Mouse (Mus musculus) midbrain, embryonic 15.5 days (tissue): ENCODE measurements around the gene Trp53i11. TPM values are rescaled to one million over a fixed set of nuclear protein-coding genes. Genes with fewer than 3 reads are reported as not detected.

Source experiments
- ATAC-seq: fragments of 200-750 bp; cut with Nextera tagmentation; replicated peaks from 2 replicates; pipeline ENCODE4 v1.8.0; 2017; ENCODE audit warnings: moderate TSS enrichment
- H3K27ac ChIP-seq: fragments of 300-500 bp; sonication (generic); 2 replicates; pipeline ENCODE4 v1.5.1; 2015; ENCODE audit warnings: mild to moderate bottlenecking, inconsistent platforms
- H3K27me3 ChIP-seq: fragments of 300-500 bp; sonication (generic); replicated peaks from 2 replicates; pipeline ENCODE4 v1.6.1; 2015; ENCODE audit warnings: inconsistent platforms
- H3K36me3 ChIP-seq: fragments of 300-500 bp; sonication (generic); replicated peaks from 2 replicates; pipeline ENCODE4 v1.6.1; 2015; ENCODE audit warnings: inconsistent platforms
- H3K4me1 ChIP-seq: fragments of 300-500 bp; sonication (generic); 2 replicates; pipeline ENCODE4 v1.6.1; 2015; ENCODE audit warnings: inconsistent platforms
- H3K4me2 ChIP-seq: fragments of 300-500 bp; sonication (generic); 2 replicates; pipeline ENCODE4 v1.6.1; 2015; ENCODE audit warnings: inconsistent platforms, mild to moderate bottlenecking, moderate library complexity
- H3K4me3 ChIP-seq: fragments of 300-500 bp; sonication (generic); 2 replicates; pipeline ENCODE4 v1.5.1; 2015; ENCODE audit warnings: mild to moderate bottlenecking, inconsistent platforms
- H3K9ac ChIP-seq: fragments of 300-500 bp; sonication (generic); 2 replicates; pipeline ENCODE4 v1.6.1; 2015; ENCODE audit warnings: mild to moderate bottlenecking, inconsistent platforms
- H3K9me3 ChIP-seq: fragments of 300-500 bp; sonication (generic); 2 replicates; pipeline ENCODE4 v1.6.1; 2016; ENCODE audit warnings: inconsistent platforms
- WGBS: fragments of 180-500 bp; shearing (Covaris S2); methylation state at CpG from one replicate; pipeline ENCODE4 v1.1.7; 2015; ENCODE audit warnings: mixed read lengths; 5-methylcytosine and 5-hydroxymethylcytosine counted together
- polyA plus RNA-seq: library from polyadenylated mRNA; unstranded; fragments of >200 nt; fragmentation: Nextera tagmentation; extraction: Ambion mirVana; gene quantifications from 2 replicates; pipeline ENCODE4 v1.2.1, GENCODE M21; 2015

The Trp53i11 gene
- polyA plus RNA-seq, 1 experiment from 2014 or later, result 128 TPM

GRCm38 (mm10) chr2:93206126-93206525 lies 18.8 kb downstream of the Trp53i11 start:
- WGBS, result 100% methylated on average over 1 of the region's 1 CpGs
- H3K36me3 ChIP-seq, result no peaks in the 10 kb centered on the region
- H3K4me2 ChIP-seq, result no peak overlapping the region
- no peak overlapping the region for H3K27ac ChIP-seq
- ATAC-seq, result no peak
- no peak overlapping the region for H3K4me3 ChIP-seq
- H3K9me3 ChIP-seq, result no peaks in the 10 kb centered on the region
- no peak overlapping the region for H3K9ac ChIP-seq
- H3K27me3 ChIP-seq, result no peaks in the 10 kb centered on the region
- no peaks in the 10 kb centered on the region for H3K4me1 ChIP-seq

GRCm38 (mm10) chr2:93212386-93212785 lies 25.0 kb downstream of the Trp53i11 start:
- Histone ChIP-seq H3K27me3 (no peaks in the 10 kb centered on the region), H3K4me2 (no peak overlapping the region), H3K4me1 (peaks cover 3% of the 10 kb centered on the region), H3K27ac (no peak overlapping the region), H3K9ac (no peak overlapping the region), H3K4me3 (no peak overlapping the region), H3K9me3 (no peaks in the 10 kb centered on the region), H3K36me3 (no peaks in the 10 kb centered on the region)
- no peak for ATAC-seq
- 76% methylated on average over 2 of the region's 2 CpGs for WGBS

GRCm38 (mm10) chr2:93212865-93213264 lies 25.5 kb downstream of the Trp53i11 start:
- 96% methylated on average over 2 of the region's 2 CpGs for WGBS
- no peak for ATAC-seq
- Histone ChIP-seq H3K4me2 (no peak overlapping the region), H3K27me3 (no peaks in the 10 kb centered on the region), H3K4me1 (peaks cover 8% of the 10 kb centered on the region), H3K9ac (no peak overlapping the region), H3K9me3 (no peaks in the 10 kb centered on the region), H3K36me3 (no peaks in the 10 kb centered on the region), H3K4me3 (no peak overlapping the region), H3K27ac (no peak overlapping the region)

GRCm38 (mm10) chr2:93214192-93214591 lies 26.8 kb downstream of the Trp53i11 start:
- H3K4me3 ChIP-seq, result no peak overlapping the region
- ATAC-seq, result no peak
- H3K4me2 ChIP-seq, result no peak overlapping the region
- H3K4me1 ChIP-seq, result peaks cover 10% of the 10 kb centered on the region
- H3K27me3 ChIP-seq, result no peaks in the 10 kb centered on the region
- no peaks in the 10 kb centered on the region for H3K9me3 ChIP-seq
- no peak overlapping the region for H3K9ac ChIP-seq
- WGBS, result 78% methylated on average over 1 of the region's 1 CpGs
- no peak overlapping the region for H3K27ac ChIP-seq
- no peaks in the 10 kb centered on the region for H3K36me3 ChIP-seq

- no peaks in the 10 kb centered on the region for H3K9me3 ChIP-seq
- H3K9ac ChIP-seq, result no peak overlapping the region
- H3K27ac ChIP-seq, result no peak overlapping the region
- H3K36me3 ChIP-seq, result no peaks in the 10 kb centered on the region
- H3K4me2 ChIP-seq, result no peak overlapping the region
- ATAC-seq, result no peak
- no peaks in the 10 kb centered on the region for H3K27me3 ChIP-seq
- peaks cover 10% of the 10 kb centered on the region for H3K4me1 ChIP-seq
- WGBS, result 76% methylated on average over 10 of the region's 10 CpGs
- H3K4me3 ChIP-seq, result no peak overlapping the region
Observed at GRCm38 (mm10) chr2:93215790-93216189, 28.4 kb downstream of the Trp53i11 start.

- Histone ChIP-seq H3K27me3 (no peaks in the 10 kb centered on the region), H3K36me3 (no peaks in the 10 kb centered on the region), H3K4me3 (no peak overlapping the region), H3K9me3 (no peaks in the 10 kb centered on the region), H3K4me2 (no peak overlapping the region), H3K4me1 (peaks cover 10% of the 10 kb centered on the region), H3K9ac (no peak overlapping the region), H3K27ac (no peak overlapping the region)
- peak; percentile 82 for ATAC-seq
- 10% methylated on average over 7 of the region's 7 CpGs for WGBS
Observed at GRCm38 (mm10) chr2:93217015-93217414, 29.7 kb downstream of the Trp53i11 start.

GRCm38 (mm10) chr2:93218353-93218990 lies 31.1 kb downstream of the Trp53i11 start:
- Histone ChIP-seq H3K4me2 (no peak overlapping the region), H3K9me3 (no peaks in the 10 kb centered on the region), H3K27ac (no peak overlapping the region), H3K9ac (no peak overlapping the region), H3K27me3 (no peaks in the 10 kb centered on the region), H3K36me3 (no peaks in the 10 kb centered on the region), H3K4me3 (no peak overlapping the region), H3K4me1 (peaks cover 10% of the 10 kb centered on the region)
- no peak for ATAC-seq
- 73% methylated on average over 7 of the region's 7 CpGs for WGBS

GRCm38 (mm10) chr2:93219576-93219975 lies 32.2 kb downstream of the Trp53i11 start:
- 97% methylated on average over 3 of the region's 3 CpGs for WGBS
- no peak overlapping the region for H3K27ac ChIP-seq
- H3K4me3 ChIP-seq, result no peak overlapping the region
- H3K36me3 ChIP-seq, result no peaks in the 10 kb centered on the region
- H3K9me3 ChIP-seq, result no peaks in the 10 kb centered on the region
- no peak for ATAC-seq
- H3K4me2 ChIP-seq, result no peak overlapping the region
- peaks cover 10% of the 10 kb centered on the region for H3K4me1 ChIP-seq
- no peak overlapping the region for H3K9ac ChIP-seq
- no peaks in the 10 kb centered on the region for H3K27me3 ChIP-seq

GRCm38 (mm10) chr2:93220447-93220846 lies 33.1 kb downstream of the Trp53i11 start:
- WGBS, result 49% methylated on average over 5 of the region's 5 CpGs
- ATAC-seq, result no peak

GRCm38 (mm10) chr2:93223463-93223862 lies 36.1 kb downstream of the Trp53i11 start:
- H3K4me3 ChIP-seq, result no peak overlapping the region
- ATAC-seq, result no peak

More at GRCm38 (mm10) chr2:93220447-93220846, 33.1 kb downstream of the Trp53i11 start:
- H3K4me3 ChIP-seq, result no peak overlapping the region
- no peaks in the 10 kb centered on the region for H3K36me3 ChIP-seq
- H3K27ac ChIP-seq, result no peak overlapping the region
- no peak overlapping the region for H3K9ac ChIP-seq
- H3K4me1 ChIP-seq, result peaks cover 10% of the 10 kb centered on the region
- no peak overlapping the region for H3K4me2 ChIP-seq
- H3K27me3 ChIP-seq, result no peaks in the 10 kb centered on the region
- no peaks in the 10 kb centered on the region for H3K9me3 ChIP-seq

GRCm38 (mm10) chr2:93226606-93227595 lies 39.6 kb downstream of the Trp53i11 start:
- Histone ChIP-seq H3K36me3 (no peaks in the 10 kb centered on the region), H3K4me3 (no peak overlapping the region; the same call in 1 of the 2 replicates), H3K27ac (peak overlapping the region; percentile 75), H3K4me1 (peaks cover 35% of the 10 kb centered on the region), H3K9me3 (no peaks in the 10 kb centered on the region), H3K4me2 (peak overlapping the region; percentile 33), H3K27me3 (no peaks in the 10 kb centered on the region), H3K9ac (peak overlapping the region; percentile 28; the same call in 1 of the 2 replicates)
- WGBS, result 4% methylated on average over 19 of the region's 20 CpGs
- peak; percentile 65 for ATAC-seq

More at GRCm38 (mm10) chr2:93223463-93223862, 36.1 kb downstream of the Trp53i11 start:
- H3K4me1 ChIP-seq, result peaks cover 23% of the 10 kb centered on the region
- H3K4me2 ChIP-seq, result no peak overlapping the region
- H3K9me3 ChIP-seq, result no peaks in the 10 kb centered on the region
- no peaks in the 10 kb centered on the region for H3K27me3 ChIP-seq
- H3K27ac ChIP-seq, result no peak overlapping the region
- H3K9ac ChIP-seq, result no peak overlapping the region
- WGBS, result 47% methylated on average over 6 of the region's 6 CpGs
- no peaks in the 10 kb centered on the region for H3K36me3 ChIP-seq

GRCm38 (mm10) chr2:93227713-93228479 lies 40.5 kb downstream of the Trp53i11 start:
- Histone ChIP-seq H3K9me3 (no peaks in the 10 kb centered on the region), H3K4me3 (no peak overlapping the region), H3K9ac (no peak overlapping the region), H3K27me3 (no peaks in the 10 kb centered on the region), H3K36me3 (no peaks in the 10 kb centered on the region), H3K4me2 (no peak overlapping the region; the same call in 1 of the 2 replicates), H3K27ac (peak overlapping the region; percentile 75), H3K4me1 (peaks cover 40% of the 10 kb centered on the region)
- 17% methylated on average over 9 of the region's 9 CpGs for WGBS
- peak; percentile 80 for ATAC-seq
